Mouse (Mus musculus) midbrain, embryonic 11.5 days (tissue): ENCODE data around the gene Prss8. TPM values are rescaled to one million over a fixed set of nuclear protein-coding genes. Genes with fewer than 3 reads are reported as not detected.

Source experiments
- ATAC-seq: fragments of 200-750 bp; cut with Nextera tagmentation; 2 replicates; pipeline ENCODE4 v1.8.0; 2017; ENCODE audit warnings: moderate TSS enrichment, moderate library complexity; ENCODE audit not compliant: low FRiP score
- DNase-seq: peaks from one replicate; pipeline ENCODE4 v3.0.0; 2015; ENCODE audit warnings: low spot score; ENCODE audit errors: missing footprints
- H3K27ac ChIP-seq: fragments of 300-500 bp; sonication (generic); 2 replicates; pipeline ENCODE4 v1.5.1; 2014; ENCODE audit warnings: low read depth, low read length
- H3K27me3 ChIP-seq: fragments of 300-500 bp; sonication (generic); 2 replicates; pipeline ENCODE4 v1.6.1; 2014; ENCODE audit warnings: mild to moderate bottlenecking, low read length, moderate library complexity, mixed read lengths; ENCODE audit not compliant: control insufficient read depth, insufficient read depth
- H3K36me3 ChIP-seq: fragments of 300-500 bp; sonication (generic); 2 replicates; pipeline ENCODE4 v1.6.1; 2014; ENCODE audit warnings: mild to moderate bottlenecking, low read length, moderate library complexity, mixed read lengths; ENCODE audit not compliant: control insufficient read depth, insufficient read depth
- H3K4me1 ChIP-seq: fragments of 300-500 bp; sonication (generic); 2 replicates; pipeline ENCODE4 v1.6.1; 2014; ENCODE audit warnings: low read length; ENCODE audit not compliant: control insufficient read depth, insufficient read depth
- H3K4me2 ChIP-seq: fragments of 300-500 bp; sonication (generic); 2 replicates; pipeline ENCODE4 v1.6.1; 2014; ENCODE audit warnings: mild to moderate bottlenecking, moderate library complexity
- H3K4me3 ChIP-seq: fragments of 300-500 bp; sonication (generic); 2 replicates; pipeline ENCODE4 v1.5.1; 2014; ENCODE audit warnings: low read depth, low read length
- H3K9ac ChIP-seq: fragments of 300-500 bp; sonication (generic); 2 replicates; pipeline ENCODE4 v1.6.1; 2014; ENCODE audit warnings: low read length
- H3K9me3 ChIP-seq: fragments of 300-500 bp; sonication (generic); 2 replicates; pipeline ENCODE4 v1.6.1; 2016; ENCODE audit warnings: low read length; ENCODE audit not compliant: control insufficient read depth
- WGBS: fragments of 180-500 bp; shearing (Covaris S2); extraction: QIAGEN DNeasy Blood & Tissue Kit; methylation state at CpG from one replicate; pipeline ENCODE4 v1.1.7; 2014; 5-methylcytosine and 5-hydroxymethylcytosine counted together
- polyA plus RNA-seq: library from polyadenylated mRNA; unstranded; fragments of >200 nt; fragmentation: Nextera tagmentation; extraction: Ambion mirVana; gene quantifications from 2 replicates; pipeline ENCODE4 v1.2.1, GENCODE M21; 2014

Prss8 gene
- polyA plus RNA-seq, 1 experiment from 2014 or later, result 0.78 TPM

GRCm38 (mm10) chr7:127876467-127877348 is 53.2 kb downstream of the Prss8 start, which contains the start of gene Zfp668:
Zfp668 (minus strand) TSS chr7:127876828.
- Histone ChIP-seq H3K27me3 (no peaks in the 10 kb centered on the region), H3K4me2 (peak within 1 kb of the TSS; percentile 69), H3K36me3 (peaks cover 29% of the 10 kb centered on the region), H3K4me3 (peak within 1 kb of the TSS; percentile 95), H3K4me1 (peaks cover 17% of the 10 kb centered on the region), H3K9me3 (no peaks in the 10 kb centered on the region), H3K27ac (peak within 1 kb of the TSS; percentile 99), H3K9ac (peak within 1 kb of the TSS; percentile 99)
- DNase-seq (peak; percentile 100), ATAC-seq (peak; percentile 50)
- WGBS, result under 1% methylated on average over 60 of the region's 60 CpGs

DNA sequence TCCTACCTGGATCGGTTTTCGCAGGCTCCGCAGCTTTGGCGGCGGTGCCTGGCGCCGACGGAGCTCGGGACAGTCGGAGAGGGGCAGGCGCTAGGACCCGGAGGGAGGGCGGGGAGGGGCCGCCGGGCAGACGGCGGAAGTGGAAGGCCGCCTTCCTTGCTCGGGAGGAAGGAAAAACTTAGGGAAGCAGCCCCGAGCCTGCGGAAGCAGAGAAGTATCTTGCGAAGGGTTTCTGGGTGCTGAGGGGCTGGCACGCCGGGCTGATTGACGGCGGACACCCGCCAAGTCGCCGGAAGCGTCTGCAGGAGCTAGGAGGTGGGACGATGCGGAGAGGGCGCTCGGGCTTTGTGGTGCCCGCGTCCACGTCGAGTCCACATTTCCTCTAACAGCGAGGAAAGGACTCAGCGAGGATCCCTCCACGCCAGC is 53.9 kb downstream of the Prss8 start, which contains the start of gene Zfp646:
Gene Zfp646, plus strand, starts transcription at position 181 of the 426 bp plus-strand sequence.
- Histone ChIP-seq H3K27me3 (no peaks in the 10 kb centered on the region), H3K36me3 (peaks cover 23% of the 10 kb centered on the region), H3K4me1 (peaks cover 17% of the 10 kb centered on the region), H3K9ac (peak within 1 kb of the TSS; percentile 99), H3K9me3 (no peaks in the 10 kb centered on the region), H3K4me2 (peak within 1 kb of the TSS; percentile 69), H3K4me3 (peak within 1 kb of the TSS; percentile 95), H3K27ac (peak within 1 kb of the TSS; percentile 99)
- DNase-seq (peak; percentile 99), ATAC-seq (peak; percentile 89)
- under 1% methylated on average over 41 of the region's 41 CpGs for WGBS

Other genes with a start within 250 kb of the Prss8 start
- 44.3 and 52.2 TPM in 2 replicates for gene Bcl7c, start 221.2 kb downstream of the Prss8 start, polyA plus RNA-seq
- 4.0 and 4.6 TPM in 2 replicates for gene Ctf1, start 217.4 kb downstream of the Prss8 start, polyA plus RNA-seq
- gene Ctf2, start 197.9 kb downstream of the Prss8 start, polyA plus RNA-seq, result 0.12 TPM in 1 of 2 replicates, not detected in the other
- 8.3 and 9.3 TPM in 2 replicates for gene Fbxl19, start 185.6 kb downstream of the Prss8 start, polyA plus RNA-seq
- gene Orai3, start 160.3 kb downstream of the Prss8 start, polyA plus RNA-seq, result 6.1 and 6.3 TPM in 2 replicates
- gene Setd1a, start 153.4 kb downstream of the Prss8 start, polyA plus RNA-seq, result 19.0 and 22.1 TPM in 2 replicates
- not detected in 2 replicates for gene Gm49388, start 144.5 kb downstream of the Prss8 start, polyA plus RNA-seq
- gene Hsd3b7, start 129.5 kb downstream of the Prss8 start, polyA plus RNA-seq, result 7.9 and 8.2 TPM in 2 replicates
- 10.1 and 12.2 TPM in 2 replicates for gene Stx4a, start 105.8 kb downstream of the Prss8 start, polyA plus RNA-seq
- 6.9 and 8.4 TPM in 2 replicates for gene Stx1b, start 105.6 kb downstream of the Prss8 start, polyA plus RNA-seq
- gene Zfp646, start 53.9 kb downstream of the Prss8 start, polyA plus RNA-seq, result 16.0 and 17.4 TPM in 2 replicates
- 20.3 and 24.3 TPM in 2 replicates for gene Zfp668, start 53.3 kb downstream of the Prss8 start, polyA plus RNA-seq
- gene Prss53, start 39.1 kb downstream of the Prss8 start, polyA plus RNA-seq, result 0.32 and 0.36 TPM in 2 replicates
- gene Gm21974, start 34.6 kb downstream of the Prss8 start, polyA plus RNA-seq, result not detected in 2 replicates
- gene Vkorc1, start 34.5 kb downstream of the Prss8 start, polyA plus RNA-seq, result 44.6 and 48.6 TPM in 2 replicates
- 96.5 and 107 TPM in 2 replicates for gene Bckdk, start 26.0 kb downstream of the Prss8 start, polyA plus RNA-seq
- gene Kat8, start 17.6 kb downstream of the Prss8 start, polyA plus RNA-seq, result 54.6 and 57.1 TPM in 2 replicates
- gene Prss36, start 16.6 kb upstream of the Prss8 start, polyA plus RNA-seq, result 9.4 and 9.6 TPM in 2 replicates
- 51.6 and 54.4 TPM in 2 replicates for gene Fus, start 37.4 kb upstream of the Prss8 start, polyA plus RNA-seq
- gene Pycard, start 63.8 kb upstream of the Prss8 start, polyA plus RNA-seq, result 5.5 and 6.7 TPM in 2 replicates
- gene Trim72, start 73.8 kb upstream of the Prss8 start, polyA plus RNA-seq, result 0.07 TPM in 1 of 2 replicates, not detected in the other
- gene Itgam, start 132.5 kb upstream of the Prss8 start, polyA plus RNA-seq, result 0.20 and 0.37 TPM in 2 replicates
- gene Gm49368, start 132.6 kb upstream of the Prss8 start, polyA plus RNA-seq, result not detected in 2 replicates
- gene Itgax, start 199.4 kb upstream of the Prss8 start, polyA plus RNA-seq, result 0.19 TPM in 1 of 2 replicates, not detected in the other
- not detected in 2 replicates for gene Itgad, start 224.3 kb upstream of the Prss8 start, polyA plus RNA-seq